Mouse (Mus musculus) lung, postnatal 0 days (tissue): ENCODE measurements at regions not wholly inside any gene's neighbourhood (a gene's known extent, or its start where the extent isn't known, plus 50 kb on each side); places are given as distances from the start of the nearest gene placed in this dataset.

Experiments used
- CTCF ChIP-seq: IDR thresholded peaks from 2 replicates; pipeline ENCODE4 v1.5.1; 2016; ENCODE audit warnings: antibody characterized with exemption, mild to moderate bottlenecking
- EP300 ChIP-seq: IDR thresholded peaks from 2 replicates; pipeline ENCODE4 v1.6.1; 2016; ENCODE audit warnings: antibody characterized with exemption, mild to moderate bottlenecking, control low read depth

DNA sequence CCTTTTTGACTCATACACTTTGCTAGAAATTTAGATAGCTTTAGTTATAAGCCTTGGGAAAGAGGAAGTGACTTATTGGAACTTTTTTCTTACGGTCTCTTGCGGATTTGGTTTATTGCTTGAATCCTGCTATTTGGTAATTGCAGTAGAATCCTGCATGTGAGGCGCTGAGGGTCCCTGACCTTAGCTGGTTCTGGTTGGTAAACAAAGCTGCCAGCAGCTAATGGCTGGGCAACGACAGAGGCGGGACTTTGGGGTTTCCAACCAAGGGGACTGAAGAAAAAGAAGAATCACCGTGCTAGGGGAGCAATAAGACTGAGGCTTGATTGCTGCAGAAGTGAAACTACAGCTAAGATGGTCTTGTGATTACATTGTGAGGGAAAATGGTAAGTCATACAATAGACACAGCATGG is 230.2 kb upstream of the Nrip1 start:
- TF ChIP-seq CTCF (no peak), EP300 (no peak)
